Mouse (Mus musculus) fat pad, adult 2 months (tissue): ENCODE data around the gene Kcnq4.

ENCODE experiments used
- DNase-seq: peaks from one replicate; pipeline ENCODE4 v3.0.0-alpha.2; 2011; ENCODE audit warnings: low read depth, low spot score; ENCODE audit errors: extremely low read depth

Gene Kcnq4

DNA sequence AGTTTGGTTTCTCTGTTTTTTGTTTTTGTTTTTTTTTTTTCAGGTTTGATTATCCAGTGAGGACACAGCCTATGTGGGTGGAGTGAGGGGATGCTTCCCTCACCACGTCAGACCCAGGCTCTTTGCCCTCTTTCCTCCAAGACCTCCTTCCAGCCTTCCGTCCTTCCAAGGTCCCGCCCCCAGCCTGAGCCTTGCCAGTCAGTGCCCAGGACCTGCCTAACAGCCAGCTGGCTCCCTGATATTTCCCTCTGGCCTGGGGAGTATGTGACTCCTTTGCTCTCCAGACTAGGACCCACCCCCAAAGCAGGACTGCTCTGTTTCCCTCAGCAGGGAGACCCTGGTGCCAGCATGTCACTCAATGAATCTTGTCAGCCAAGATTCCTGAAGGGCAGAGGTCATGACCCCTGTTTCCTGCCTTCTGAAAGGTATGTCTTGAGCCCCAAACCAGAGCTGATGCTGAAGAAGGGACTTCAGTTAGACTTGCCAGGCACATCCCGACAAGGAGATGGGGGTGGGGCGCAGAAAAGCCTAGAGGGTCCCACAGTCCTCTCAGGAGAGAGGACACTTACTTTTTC is 22.8 kb downstream of the Kcnq4 start:
- no peak for DNase-seq

GRCm38 (mm10) chr4:120721574-120721973 is 26.8 kb downstream of the Kcnq4 start:
- no peak for DNase-seq

DNA sequence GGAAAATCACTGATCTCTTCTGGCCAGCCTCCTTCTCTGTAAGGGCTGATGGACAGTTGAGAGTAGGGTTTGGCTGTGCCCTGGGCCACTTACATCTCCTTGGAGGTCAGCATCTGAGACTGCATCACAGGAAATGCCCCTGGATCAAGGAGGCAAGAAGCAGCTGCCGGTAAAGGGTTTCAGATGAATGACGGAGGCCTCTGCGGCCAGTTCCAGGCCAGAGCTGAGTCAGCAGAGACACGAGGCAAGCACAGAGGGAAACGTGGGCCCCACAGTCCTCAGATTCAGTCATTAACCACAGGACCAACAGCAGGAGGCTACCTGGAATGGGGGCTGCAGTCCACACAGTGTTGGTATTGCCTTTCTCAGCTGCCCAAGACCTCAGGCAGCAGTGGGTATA is 29.3 kb downstream of the Kcnq4 start:
- no peak for DNase-seq

GRCm38 (mm10) chr4:120717591-120717990 is 30.8 kb downstream of the Kcnq4 start:
- no peak for DNase-seq

DNA sequence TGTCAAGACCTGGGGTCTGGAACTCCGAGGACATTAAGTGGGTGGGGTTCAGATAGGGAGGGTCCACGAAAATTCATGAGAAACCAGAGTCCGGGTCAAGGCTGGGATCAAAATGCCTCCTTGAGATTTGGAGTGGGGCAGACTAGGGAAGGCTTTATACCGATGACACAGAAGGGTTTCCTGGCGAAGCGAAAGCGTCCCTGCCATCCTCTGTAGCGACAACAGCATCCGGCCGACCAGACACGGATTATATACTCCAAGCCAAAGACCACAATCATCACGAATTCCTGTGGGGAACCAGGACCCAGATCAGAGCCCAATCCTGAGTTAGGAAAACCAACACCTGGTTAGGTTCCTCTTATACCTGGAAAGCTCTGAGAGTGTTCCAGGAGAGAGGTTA is 31.6 kb downstream of the Kcnq4 start:
- no peak for DNase-seq

DNA sequence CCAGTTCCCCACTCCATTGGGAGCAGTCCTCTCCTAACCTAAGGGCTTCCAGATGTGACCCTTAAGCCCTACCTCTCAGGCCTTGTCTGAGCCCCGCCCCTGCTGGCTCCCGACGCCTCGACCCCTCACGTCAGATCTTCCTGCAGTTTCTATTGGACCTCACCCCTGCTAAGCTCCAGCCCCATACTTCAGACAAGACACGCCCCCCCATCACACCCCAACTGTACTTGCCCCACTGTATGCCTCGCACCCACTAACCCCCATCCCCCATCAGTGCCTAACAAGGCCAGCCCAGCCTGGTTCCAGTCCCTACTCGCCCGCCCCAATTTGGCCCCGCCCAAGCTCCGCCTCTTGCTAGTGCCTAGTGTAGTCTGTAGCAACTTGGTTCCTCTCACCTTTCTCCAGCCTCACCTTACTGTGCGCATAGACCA is 32.3 kb downstream of the Kcnq4 start:
- DNase-seq = no peak

DNA sequence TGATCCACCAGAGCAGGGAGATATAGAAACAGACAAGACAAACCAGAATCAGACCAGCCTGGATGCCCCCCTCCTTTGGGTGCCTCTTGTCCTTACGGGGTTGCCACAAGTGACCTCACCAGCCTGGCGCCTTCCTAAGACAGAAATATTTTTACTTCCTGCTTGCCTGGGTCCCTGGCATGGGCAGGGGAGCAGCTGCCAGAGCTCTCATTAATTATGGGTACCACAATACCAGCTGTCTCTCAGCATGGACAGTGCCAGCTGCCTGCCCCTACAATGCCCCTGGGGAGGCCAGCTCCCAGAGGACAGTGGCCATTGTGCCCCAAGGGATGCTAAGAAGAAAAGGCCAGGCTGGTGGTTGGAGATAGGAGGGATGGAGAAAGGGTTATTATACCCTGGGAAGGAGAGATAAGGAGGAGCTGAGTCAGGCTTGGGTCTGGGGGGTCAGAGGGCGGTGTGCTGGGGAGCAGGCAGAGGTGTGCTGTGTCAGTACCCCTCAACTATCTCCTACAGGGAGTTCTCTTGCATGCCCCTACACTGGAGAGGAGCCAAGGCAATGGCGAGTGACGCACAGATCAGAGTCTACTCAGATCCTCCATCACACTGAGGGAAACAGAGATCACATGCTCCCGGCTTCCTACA is 34.4 kb downstream of the Kcnq4 start:
- DNase-seq = no peak

- DNase-seq = no peak
Measured at GRCm38 (mm10) chr4:120713021-120713420, 35.4 kb downstream of the Kcnq4 start.

GRCm38 (mm10) chr4:120712236-120712635 is 36.2 kb downstream of the Kcnq4 start:
- no peak for DNase-seq

GRCm38 (mm10) chr4:120702511-120702910 is 45.9 kb downstream of the Kcnq4 start:
- no peak for DNase-seq

- DNase-seq = no peak
Measured at GRCm38 (mm10) chr4:120702056-120702455, 46.4 kb downstream of the Kcnq4 start.

DNA sequence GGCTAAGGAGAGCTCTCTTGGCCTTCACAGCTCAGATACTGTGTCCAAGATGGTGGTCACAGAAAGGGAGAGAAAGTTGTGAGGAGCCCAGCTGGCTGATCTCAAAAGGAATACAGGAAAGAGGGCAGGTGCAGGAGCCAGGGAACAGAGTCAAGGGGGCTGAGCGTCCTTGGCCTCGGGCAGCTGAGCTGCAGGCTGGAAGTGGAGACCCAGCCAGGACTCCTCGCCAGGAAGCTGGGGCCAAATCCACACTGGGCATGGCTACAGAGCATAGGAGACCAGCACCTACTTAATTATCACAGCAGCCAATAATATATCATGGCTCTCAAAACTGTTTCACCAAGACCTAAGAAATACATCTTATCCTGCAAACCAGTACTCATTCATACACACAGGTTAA is 47.2 kb downstream of the Kcnq4 start:
- no peak for DNase-seq

DNA sequence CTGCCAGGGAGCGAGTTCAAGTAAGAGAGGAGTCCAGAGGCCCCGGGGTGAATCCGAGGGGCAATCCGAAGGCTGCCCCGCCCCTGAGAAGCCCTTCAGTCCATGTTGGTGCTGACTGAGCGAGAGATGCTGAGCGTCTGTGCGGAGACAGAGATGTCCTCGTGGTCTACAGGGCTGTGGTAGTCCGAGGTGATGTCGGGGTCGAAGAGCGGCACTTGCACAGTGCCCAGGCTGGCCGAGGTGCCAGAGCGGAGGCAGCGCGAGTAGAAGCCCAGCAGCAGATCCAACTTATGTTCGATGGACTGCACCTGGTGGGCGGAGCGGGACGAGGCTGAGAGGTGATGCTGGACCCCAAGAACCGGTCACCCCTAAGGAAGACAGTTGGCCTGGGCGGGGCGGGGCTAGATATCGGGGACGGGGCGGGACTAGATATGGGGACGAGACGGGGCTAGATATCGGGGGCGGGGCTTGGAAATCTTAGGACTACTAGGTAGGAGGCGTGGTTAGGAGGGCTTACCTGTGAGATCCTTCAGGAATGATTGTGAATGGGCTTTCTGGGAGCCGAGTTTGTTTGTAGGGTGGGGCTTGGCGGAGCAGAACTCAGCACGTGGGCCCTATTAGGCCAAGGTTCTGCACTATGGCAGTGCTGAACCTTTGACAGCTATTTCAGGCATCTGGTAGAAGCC is 50.5 kb downstream of the Kcnq4 start:
- DNase-seq = no peak

DNA sequence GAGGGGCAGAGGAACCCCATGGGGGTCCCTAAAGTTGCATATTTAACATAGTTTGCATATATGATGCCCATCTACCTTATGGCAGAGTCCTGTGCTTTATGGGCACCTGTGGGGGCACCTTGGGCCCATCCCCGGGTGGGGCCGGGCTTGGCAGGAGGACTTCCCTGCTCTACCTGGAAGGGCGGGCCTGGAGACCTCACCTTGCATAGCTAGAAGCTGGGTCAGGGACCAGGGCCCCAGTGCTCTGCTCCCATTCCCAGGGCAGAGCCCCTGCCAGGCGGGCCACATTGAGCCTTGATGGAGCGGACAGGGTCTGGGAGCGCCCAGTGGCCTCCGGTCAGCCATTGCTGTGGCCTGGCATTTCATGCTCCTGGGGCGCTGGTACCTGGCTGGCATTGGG is 51.1 kb downstream of the Kcnq4 start:
- DNase-seq = no peak

GRCm38 (mm10) chr4:120692717-120693116 is 55.7 kb downstream of the Kcnq4 start:
- DNase-seq = no peak

DNA sequence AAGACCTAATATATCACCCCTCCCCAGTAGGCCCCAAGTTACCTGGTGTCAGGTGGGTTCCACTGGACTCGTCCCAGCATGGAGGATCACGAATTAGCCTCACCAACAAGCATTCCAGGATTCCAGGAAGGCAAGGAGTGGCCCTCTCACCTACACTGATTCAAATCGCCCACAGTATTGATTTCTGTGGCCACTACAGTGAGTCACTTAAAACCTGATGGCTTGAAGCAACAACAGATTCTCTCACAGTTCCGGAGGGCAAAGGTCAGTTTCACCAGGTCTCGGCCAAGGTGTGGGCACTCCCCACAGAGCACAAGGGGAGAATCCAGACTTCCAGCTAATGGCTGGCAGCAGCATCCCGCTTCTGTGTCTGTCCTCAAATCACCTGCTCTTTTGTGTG is 59.1 kb downstream of the Kcnq4 start:
- DNase-seq = no peak

DNA sequence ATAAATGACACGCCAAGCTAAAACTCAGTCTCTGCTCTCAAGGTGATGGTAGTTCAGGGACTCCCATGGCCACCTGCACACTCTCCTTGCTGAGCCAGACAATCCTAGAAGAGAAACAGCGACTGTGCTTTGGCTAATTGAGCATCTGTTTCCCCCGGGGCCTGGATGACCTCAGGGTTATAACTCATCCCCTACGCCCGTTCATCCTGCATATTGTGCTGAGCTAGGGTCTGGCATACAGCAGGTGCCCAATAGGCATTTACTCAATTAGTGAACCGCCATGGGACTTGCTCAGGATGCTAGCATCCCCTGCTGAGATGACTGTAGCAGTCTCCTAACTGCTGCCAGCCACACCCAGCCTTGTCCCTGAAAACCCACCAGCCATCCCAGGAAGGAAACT is 61.1 kb downstream of the Kcnq4 start:
- DNase-seq = no peak

- no peak for DNase-seq
Measured at GRCm38 (mm10) chr4:120683278-120683997, 65.0 kb downstream of the Kcnq4 start.

GRCm38 (mm10) chr4:120682168-120682567 is 66.2 kb downstream of the Kcnq4 start:
- DNase-seq = no peak

- DNase-seq = no peak
Measured at GRCm38 (mm10) chr4:120680953-120681352, 67.5 kb downstream of the Kcnq4 start.

DNA sequence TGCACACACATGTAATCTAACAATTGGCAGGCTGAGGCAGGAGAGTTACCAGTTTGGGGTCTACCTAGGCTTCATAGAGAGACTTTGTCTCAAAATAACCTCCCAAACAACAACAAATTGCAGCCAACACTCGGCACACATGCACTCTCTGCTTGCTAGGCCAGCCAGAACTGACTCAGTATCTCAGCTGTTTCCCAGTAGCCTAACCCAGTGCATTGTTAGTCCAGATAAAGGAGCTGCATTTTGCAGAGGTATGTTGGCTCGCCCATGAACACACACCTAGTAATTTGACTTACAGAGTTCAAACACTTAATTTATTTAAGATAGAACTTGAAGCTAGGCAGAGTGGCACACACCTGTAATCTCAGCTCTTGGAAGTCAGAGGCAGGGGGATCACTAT is 72.8 kb downstream of the Kcnq4 start:
- DNase-seq = no peak
